8 mouse cellular contexts compared by ENCODE assay signal in the genomic region with DNA sequence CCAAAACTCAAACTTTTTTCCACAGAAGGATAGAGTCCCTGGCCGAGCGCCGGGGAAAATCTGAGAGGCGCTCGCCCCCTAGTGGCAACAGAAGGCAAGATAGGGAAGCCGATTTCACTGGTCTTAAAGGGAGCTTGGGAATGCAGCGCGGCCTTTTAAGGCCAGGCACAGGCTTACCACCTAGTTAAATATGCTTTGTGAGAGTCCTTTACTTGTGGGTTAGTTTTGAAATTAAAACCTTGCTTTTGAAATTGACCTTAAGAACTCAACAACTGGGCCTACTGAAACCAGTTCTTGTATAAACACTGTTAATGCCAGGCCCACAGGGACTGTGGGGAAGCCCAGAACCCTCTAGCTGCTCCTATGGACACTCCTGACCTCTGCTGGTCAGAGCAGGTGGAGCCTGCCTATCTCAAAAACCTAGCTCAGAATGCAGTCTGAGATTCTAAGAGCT. TPM values are rescaled to one million over a fixed set of nuclear protein-coding genes. Genes with fewer than 3 reads are reported as not detected.
DNase-seq lines count a peak whose midpoint lies in the region; ATAC-seq lines count a peak whose summit lies in the region.

No protein-coding gene starts in this region.

- H3K36me3 ChIP-seq in hindbrain, embryonic 15.5 days, result no peaks in the 10 kb centered on the region

- no peak overlapping the region for H3K27ac ChIP-seq in hindbrain, embryonic 15.5 days (replicated peaks)

- no peak overlapping the region for H3K9ac ChIP-seq in hindbrain, embryonic 15.5 days

- ATAC-seq in hindbrain, embryonic 15.5 days (ENCODE audit: low FRiP score, low read depth), result peak; percentile 96

- under 1% methylated on average over 8 of the region's 8 CpGs for WGBS in hindbrain, embryonic 15.5 days

- H3K9me3 ChIP-seq in hindbrain, embryonic 15.5 days, result no peaks in the 10 kb centered on the region

- peak; percentile 68 for DNase-seq in WW6 (ENCODE audit: low read depth, low spot score)
- peak; percentile 62 to 69 for DNase-seq in cerebellum, postnatal 36 days
- peak; percentile 77 to 79 for DNase-seq in frontal cortex, postnatal 36 days (ENCODE audit: low spot score in 2 of 2)
- peak; percentile 54 to 73 for DNase-seq in layer of hippocampus, postnatal 36 days
- DNase-seq in lung, postnatal 36 days, result peak; percentile 88
- peak; percentile 89 for DNase-seq in retina, postnatal 1 day
- DNase-seq in thymus, postnatal 4 days, result peak; percentile 87

- 0 out of 2 replicates have a peak overlapping the region, but pooled peaks have one; percentile 12 for H3K4me3 ChIP-seq in hindbrain, embryonic 15.5 days

- H3K27me3 ChIP-seq in hindbrain, embryonic 15.5 days, result no peaks in the 10 kb centered on the region

- H3K4me1 ChIP-seq in hindbrain, embryonic 15.5 days (replicated peaks), result no peaks in the 10 kb centered on the region

- H3K4me2 ChIP-seq in hindbrain, embryonic 15.5 days, result peak overlapping the region; percentile 45

RNA-seq across cellular contexts. Expression of a gene that starts 20.2 kb away (rescaled TPM):
- polyA plus RNA-seq in hindbrain, embryonic 15.5 days (2015; fragmentation: Nextera tagmentation; extraction: Ambion mirVana), result 12.0 and 14.5 TPM in 2 replicates
- under 1 TPM; 0.48 to 0.75 TPM for total RNA-seq in layer of hippocampus, postnatal 36 days (2021)
